Mouse (Mus musculus) mature B cell (primary cell): ENCODE data around the gene Gm45713.
"Not testable (repeated sequence)": the region's sequence is repeated elsewhere in the genome, so short reads cannot be mapped to it uniquely, and the experiment has no call there.

Source experiments
- in situ Hi-C: fragments of 300-500 bp; cut with MboI; formaldehyde crosslinking; loops from 2 replicates; pipeline ENCODE4 v1.14.3; 2019

The Gm45713 gene

GRCm38 (mm10) chr7:45124224-45125143 lies 11.5 kb downstream of the Gm45713 start, which contains the start of gene Rps11:
Rps11 (minus strand) TSS chr7:45124439.
- in situ Hi-C loops: no loop called here

GRCm38 (mm10) chr7:45123186-45123570 lies 12.9 kb downstream of the Gm45713 start:
- in situ Hi-C loops: no loop called here

- in situ Hi-C loops: no loop called here
Measured at GRCm38 (mm10) chr7:45122561-45123185, 13.4 kb downstream of the Gm45713 start.

GRCm38 (mm10) chr7:45121966-45122365 lies 14.1 kb downstream of the Gm45713 start:
- in situ Hi-C loops: no loop called here

- in situ Hi-C loops: no loop called here
Measured at GRCm38 (mm10) chr7:45121404-45121803, 14.6 kb downstream of the Gm45713 start.

- in situ Hi-C loops: no loop called here
Measured at GRCm38 (mm10) chr7:45119780-45120709, 16.0 kb downstream of the Gm45713 start.

GRCm38 (mm10) chr7:45118336-45118735 lies 17.7 kb downstream of the Gm45713 start:
- in situ Hi-C loops: no loop called here

GRCm38 (mm10) chr7:45117566-45117965 lies 18.5 kb downstream of the Gm45713 start:
- in situ Hi-C loops: no loop called here

GRCm38 (mm10) chr7:45113476-45113875 lies 22.6 kb downstream of the Gm45713 start:
- in situ Hi-C loops: no loop called here

- in situ Hi-C loops: no loop called here
Measured at GRCm38 (mm10) chr7:45112529-45112928, 23.5 kb downstream of the Gm45713 start.

GRCm38 (mm10) chr7:45111940-45112339 lies 24.1 kb downstream of the Gm45713 start:
- in situ Hi-C loops: no loop called here

- in situ Hi-C loops: not testable (repeated sequence)
Measured at GRCm38 (mm10) chr7:45110089-45110488, 25.9 kb downstream of the Gm45713 start.

- in situ Hi-C loops: no loop called here
Measured at GRCm38 (mm10) chr7:45107052-45107645, 28.9 kb downstream of the Gm45713 start.

- in situ Hi-C loops: no loop called here
Measured at GRCm38 (mm10) chr7:45106441-45106840, 29.6 kb downstream of the Gm45713 start.

GRCm38 (mm10) chr7:45105491-45105890 lies 30.5 kb downstream of the Gm45713 start:
- in situ Hi-C loops: no loop called here

GRCm38 (mm10) chr7:45104941-45105340 lies 31.1 kb downstream of the Gm45713 start:
- in situ Hi-C loops: no loop called here

GRCm38 (mm10) chr7:45103652-45104180 lies 32.3 kb downstream of the Gm45713 start, which contains the start of gene Fcgrt:
Fcgrt (minus strand) TSS chr7:45103851.
- in situ Hi-C loops: no loop called here

GRCm38 (mm10) chr7:45102940-45103585 lies 33.0 kb downstream of the Gm45713 start:
- in situ Hi-C loops: no loop called here

GRCm38 (mm10) chr7:45102441-45102840 lies 33.6 kb downstream of the Gm45713 start:
- in situ Hi-C loops: no loop called here

GRCm38 (mm10) chr7:45100046-45100445 lies 36.0 kb downstream of the Gm45713 start:
- in situ Hi-C loops: no loop called here
